Mouse (Mus musculus) embryo, embryonic 10.5 days (tissue): ENCODE measurements around the gene Lpar2.
A peak's percentile ranks its signal among the peaks of the same experiment; 100 is the strongest.

Experiments
- DNase-seq: peaks from one replicate; pipeline ENCODE4 v3.0.0-alpha.2; 2015; ENCODE audit warnings: low spot score

The Lpar2 gene

DNA sequence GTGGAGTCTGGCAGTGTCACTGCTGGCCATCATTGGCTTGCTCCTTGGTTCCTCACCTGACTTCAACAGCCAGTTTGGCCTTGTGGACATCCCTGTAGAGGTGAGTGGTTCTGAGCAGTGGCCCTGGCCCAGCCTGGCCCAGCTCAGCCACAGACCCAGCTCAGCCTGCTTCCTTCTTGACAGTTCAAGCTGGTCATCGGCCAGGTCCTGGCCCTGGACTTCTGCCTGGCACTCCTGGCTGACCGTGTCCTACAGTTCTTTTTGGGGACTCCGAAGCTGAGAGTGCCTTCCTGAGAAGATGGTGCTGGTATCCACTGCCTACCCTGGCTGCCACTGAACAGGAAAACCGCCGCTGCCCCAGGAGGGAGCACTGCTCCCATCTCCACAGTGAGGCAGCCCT lies 15.0 kb upstream of the Lpar2 start:
- DNase-seq = no peak

GRCm38 (mm10) chr8:69808094-69808863 lies 13.9 kb upstream of the Lpar2 start, which contains the start of gene Gmip:
Gene Gmip, plus strand, starts transcription at chr8:69808679.
- peak; percentile 78 for DNase-seq

DNA sequence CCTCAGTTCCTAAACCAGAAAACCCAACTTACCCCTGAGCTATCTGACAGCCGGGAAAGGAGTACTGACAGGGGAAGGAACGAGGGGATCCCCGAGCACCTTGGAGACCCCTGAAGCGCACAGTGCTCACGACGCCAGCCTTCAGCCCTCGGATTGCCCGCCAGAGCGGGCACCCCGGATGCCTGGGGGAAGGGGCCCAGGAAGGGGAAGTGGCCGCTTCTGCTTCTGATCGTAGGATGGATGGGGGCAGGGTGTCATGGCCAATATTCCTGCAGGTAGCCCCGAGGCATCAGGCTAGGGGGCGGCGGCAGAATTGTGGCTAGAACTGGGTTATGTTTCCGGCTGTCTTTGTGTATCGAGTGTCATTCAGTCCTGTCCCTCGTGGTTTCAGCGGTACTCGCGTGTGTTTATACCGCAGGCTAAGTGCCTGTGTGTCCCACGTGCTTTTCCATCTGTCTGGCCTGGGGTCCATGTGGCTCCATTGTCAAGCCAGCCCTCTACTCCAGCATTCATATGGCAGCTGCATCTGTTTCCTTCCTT lies 13.3 kb upstream of the Lpar2 start:
- DNase-seq = peak; percentile 53

- no peak for DNase-seq
These were observed 12.4 kb upstream of the Lpar2 start for GRCm38 (mm10) chr8:69809820-69810219.

- no peak for DNase-seq
These were observed 7.3 kb upstream of the Lpar2 start for GRCm38 (mm10) chr8:69814881-69815280.

- no peak for DNase-seq
These were observed 6.8 kb upstream of the Lpar2 start for GRCm38 (mm10) chr8:69815396-69815795.

DNA sequence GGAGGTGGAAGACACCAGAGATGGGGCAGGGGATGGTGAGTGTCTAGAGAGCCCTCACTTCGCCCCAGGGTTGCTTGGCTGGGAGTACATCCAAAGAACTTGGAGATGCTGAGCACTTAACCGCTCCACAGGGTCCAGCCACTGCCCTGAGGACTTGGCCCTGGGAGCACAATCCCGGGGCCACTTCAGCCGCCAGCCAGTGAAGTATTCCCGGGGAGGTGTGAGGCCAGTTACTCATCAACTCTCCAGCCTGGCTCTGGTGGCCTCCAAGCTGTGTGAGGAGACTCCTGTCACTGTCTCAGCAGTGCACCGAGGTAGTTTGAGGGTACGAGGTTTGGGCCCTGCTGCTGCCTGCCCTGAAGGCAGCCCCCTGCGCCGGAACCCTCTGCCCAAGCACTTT lies 1.8 kb upstream of the Lpar2 start:
- DNase-seq = no peak

DNA sequence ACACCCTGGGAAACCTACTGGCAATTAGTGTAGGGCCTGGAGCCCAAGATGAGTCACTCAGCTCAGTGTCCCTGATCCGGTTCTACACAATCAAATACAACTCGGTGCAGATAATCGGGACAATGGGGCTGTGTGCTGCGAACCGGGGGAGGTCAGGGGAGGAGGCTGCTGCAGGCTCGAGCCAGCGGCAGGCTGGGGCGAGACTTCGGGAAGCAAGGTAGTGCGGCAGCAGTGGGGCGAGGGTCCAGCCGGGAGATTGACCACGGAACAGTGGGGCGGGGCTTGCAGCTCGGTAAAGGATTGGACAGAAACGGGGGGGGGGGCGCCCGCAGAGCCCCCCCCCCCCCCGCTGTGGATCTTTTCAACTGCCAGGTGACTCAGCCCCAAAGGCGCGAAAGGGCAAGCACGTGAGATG lies 251 bp upstream of the Lpar2 start:
- DNase-seq = peak; percentile 80

- DNase-seq = no peak
These were observed 4.1 kb downstream of the Lpar2 start for GRCm38 (mm10) chr8:69826371-69826770.

- peak; percentile 99 for DNase-seq
These were observed 10.1 kb downstream of the Lpar2 start, which contains the start of gene Pbx4 for GRCm38 (mm10) chr8:69832298-69832853. Gene Pbx4, plus strand, starts transcription at chr8:69832491.

- DNase-seq = no peak
These were observed 14.9 kb downstream of the Lpar2 start for GRCm38 (mm10) chr8:69837057-69837682.

GRCm38 (mm10) chr8:69847167-69848065 lies 25.2 kb downstream of the Lpar2 start:
- DNase-seq = no peak

DNA sequence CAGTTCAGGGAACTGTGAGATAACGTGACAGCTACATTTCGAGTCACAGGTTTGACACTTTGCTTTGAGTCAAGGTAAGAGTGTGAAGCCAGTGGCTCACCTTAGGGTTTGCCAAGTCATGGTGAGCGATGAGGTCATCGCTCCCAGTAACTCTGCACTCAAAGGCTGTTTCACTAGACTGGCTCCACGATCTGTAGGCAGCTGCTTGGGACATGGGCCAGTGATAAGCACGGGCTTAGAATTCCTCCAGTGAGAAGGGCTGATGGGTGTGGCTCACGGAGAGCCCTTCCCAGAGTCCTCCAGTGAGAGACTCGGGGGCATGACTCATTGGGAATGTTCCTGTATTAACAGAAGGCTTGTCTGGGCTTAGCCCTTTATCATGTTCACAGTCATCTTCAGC lies 26.7 kb downstream of the Lpar2 start:
- DNase-seq = no peak

GRCm38 (mm10) chr8:69849899-69850298 lies 27.7 kb downstream of the Lpar2 start:
- peak; percentile 17 for DNase-seq

- no peak for DNase-seq
These were observed 28.8 kb downstream of the Lpar2 start for GRCm38 (mm10) chr8:69850926-69851506.

DNA sequence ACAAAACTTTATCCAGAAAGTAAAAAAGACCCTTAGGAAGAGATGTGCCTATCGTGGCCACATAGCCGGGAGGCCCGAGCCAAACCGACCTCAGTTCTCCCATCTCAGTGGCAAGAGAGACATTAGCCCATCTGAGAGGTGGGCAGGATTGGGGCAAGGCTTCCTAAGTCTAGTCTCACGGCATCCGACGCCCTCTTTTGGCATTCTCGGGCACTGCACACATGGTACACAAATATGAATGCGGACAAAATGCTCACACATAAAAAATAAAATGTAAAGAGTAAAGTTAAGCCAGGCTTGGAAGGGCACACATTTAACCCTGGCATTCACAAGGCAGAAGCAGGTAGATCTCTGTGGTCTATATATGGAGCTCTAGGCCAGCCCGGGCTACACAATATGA lies 31.6 kb downstream of the Lpar2 start:
- DNase-seq = no peak

GRCm38 (mm10) chr8:69860807-69861206 lies 38.6 kb downstream of the Lpar2 start:
- peak; percentile 37 for DNase-seq

DNA sequence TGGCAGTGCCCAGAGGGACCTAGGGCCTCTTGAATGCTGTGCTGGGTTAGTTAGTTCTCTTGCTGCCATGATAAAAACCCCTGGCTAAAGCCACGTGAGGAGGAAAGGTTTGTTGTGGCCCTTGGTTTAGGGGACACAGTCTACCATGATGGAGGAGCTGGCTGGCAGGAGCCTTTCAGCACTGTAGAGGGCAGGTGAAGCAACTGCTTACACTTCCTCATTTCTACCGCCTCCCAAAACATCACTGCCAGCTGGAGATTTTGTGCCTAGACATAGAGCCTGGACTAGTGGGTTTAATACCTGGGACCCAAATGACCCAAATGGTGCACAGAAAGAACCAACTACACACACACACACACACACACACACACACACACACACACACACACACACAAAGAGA lies 39.0 kb downstream of the Lpar2 start:
- no peak for DNase-seq

GRCm38 (mm10) chr8:69863387-69864020 lies 41.3 kb downstream of the Lpar2 start:
- no peak for DNase-seq

DNA sequence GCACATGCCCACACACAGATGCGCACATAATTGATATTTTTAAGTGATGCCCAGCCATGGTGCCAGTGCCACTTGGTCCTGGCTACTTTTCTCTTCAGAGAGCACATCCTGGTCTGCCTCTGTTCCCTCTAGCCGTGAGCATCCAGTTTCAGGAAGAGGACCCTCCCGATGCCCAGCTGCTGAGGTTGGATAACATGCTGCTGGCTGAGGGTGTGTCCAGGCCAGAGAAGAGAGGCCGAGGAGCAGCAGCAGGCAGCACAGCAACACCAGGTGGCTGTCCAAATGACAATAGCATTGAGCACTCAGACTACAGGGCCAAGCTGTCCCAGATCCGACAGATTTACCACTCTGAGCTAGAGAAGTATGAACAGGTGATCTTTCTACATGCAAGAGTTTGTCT lies 42.0 kb downstream of the Lpar2 start:
- DNase-seq = no peak

GRCm38 (mm10) chr8:69867696-69868326 lies 45.6 kb downstream of the Lpar2 start:
- no peak for DNase-seq
